In genomic region chr2:92055101-92055813, GRCm38 (mm10) we compare ENCODE assay signal across 8 mouse cellular contexts. TPM values are rescaled to one million over a fixed set of nuclear protein-coding genes. Genes with fewer than 3 reads are reported as not detected.
DNase-seq lines count a peak whose midpoint lies in the region; ATAC-seq and TF ChIP-seq lines count a peak whose summit lies in the region.

No protein-coding gene starts in this region.

- H3K27ac ChIP-seq in forebrain, embryonic 11.5 days (ENCODE audit: low read depth, low read length): no peak overlapping the region; the same call in 1 of the 2 replicates
- H3K27ac ChIP-seq in heart, embryonic 16.5 days (ENCODE audit: low read length): peak overlapping the region; percentile 72
- no peak overlapping the region for H3K27ac ChIP-seq in liver, embryonic 14.5 days
- peak overlapping the region; percentile 95 for H3K27ac ChIP-seq in stomach, embryonic 16.5 days (ENCODE audit: low read length)

- H3K4me1 ChIP-seq in forebrain, embryonic 11.5 days (replicated peaks; ENCODE audit: control insufficient read depth, insufficient read depth, low read length): peaks cover 2% of the 10 kb centered on the region
- peaks cover 7% of the 10 kb centered on the region for H3K4me1 ChIP-seq in heart, embryonic 16.5 days (ENCODE audit: control insufficient read depth, insufficient read depth, low read length)
- peaks cover 4 to 13% of the 10 kb centered on the region in 2 experiments for H3K4me1 ChIP-seq in liver, embryonic 14.5 days (replicated peaks; ENCODE audit: control insufficient read depth in 2 of 2, insufficient read depth in 2 of 2, low read length in 1 of 2)
- peaks cover 18% of the 10 kb centered on the region for H3K4me1 ChIP-seq in stomach, embryonic 16.5 days (ENCODE audit: control insufficient read depth, insufficient read depth, low read length)

- TF ChIP-seq EP300 in liver, embryonic 14.5 days (IDR thresholded peaks at IDR 0.05; ENCODE audit: low read depth): peak; percentile 61

- TF ChIP-seq CTCF in brain, embryonic 14.5 days (IDR thresholded peaks at IDR 0.05; ENCODE audit: borderline replicate concordance, extremely low read depth, insufficient read depth, insufficient read length): no peak
- TF ChIP-seq CTCF in liver, embryonic 14.5 days (IDR thresholded peaks at IDR 0.05; ENCODE audit: low read depth): no peak

- peaks cover 27% of the 10 kb centered on the region for H3K27me3 ChIP-seq in forebrain, embryonic 11.5 days (ENCODE audit: control insufficient read depth, insufficient read depth, low read length)
- H3K27me3 ChIP-seq in heart, embryonic 16.5 days (ENCODE audit: control insufficient read depth, insufficient read depth, low read length): peaks cover 15% of the 10 kb centered on the region; the same call in 1 of the 2 replicates
- H3K27me3 ChIP-seq in liver, embryonic 14.5 days (ENCODE audit: control insufficient read depth, insufficient read depth, low read length): peaks cover 31% of the 10 kb centered on the region
- H3K27me3 ChIP-seq in stomach, embryonic 16.5 days (ENCODE audit: control insufficient read depth, insufficient read depth, low read length): peaks cover 11% of the 10 kb centered on the region

- peak; percentile 92 for DNase-seq in CD4-positive, CD25-positive, alpha-beta regulatory T cell, adult 2 months (ENCODE audit: low read depth, low spot score)
- peak; percentile 94 for DNase-seq in brain, embryonic 14.5 days (ENCODE audit: low read depth)
- DNase-seq in forebrain, embryonic 11.5 days (ENCODE audit: low spot score): peak; percentile 95
- DNase-seq in kidney, postnatal 25 days: peak; percentile 91 to 94
- peak; percentile 59 to 71 (median 59) for DNase-seq in liver, embryonic 14.5 days (ENCODE audit: low read depth in 3 of 3, low spot score in 3 of 3)
- DNase-seq in neural tube, embryonic 10.5 days (ENCODE audit: extremely low spot score, low spot score): peak; percentile 91

- H3K4me3 ChIP-seq in forebrain, embryonic 11.5 days (ENCODE audit: low read depth, low read length): peak overlapping the region; percentile 18; the same call in 1 of the 2 replicates
- H3K4me3 ChIP-seq in heart, embryonic 16.5 days (ENCODE audit: low read length): peak overlapping the region; percentile 52
- H3K4me3 ChIP-seq in liver, embryonic 14.5 days (ENCODE audit: insufficient read depth in 1 of 2, low read depth in 2 of 2, low read length in 2 of 2): peak overlapping the region; percentile 29 to 51
- H3K4me3 ChIP-seq in stomach, embryonic 16.5 days (replicated peaks; ENCODE audit: low read length): peak overlapping the region; percentile 41

- H3K4me2 ChIP-seq in forebrain, embryonic 11.5 days (ENCODE audit: low read depth, low read length, severe bottlenecking): peak overlapping the region; percentile 53
- H3K4me2 ChIP-seq in heart, embryonic 16.5 days (ENCODE audit: low read depth, low read length): peak overlapping the region; percentile 85
- peak overlapping the region; percentile 64 for H3K4me2 ChIP-seq in liver, embryonic 14.5 days (ENCODE audit: low read depth)
- peak overlapping the region; percentile 83 for H3K4me2 ChIP-seq in stomach, embryonic 16.5 days (ENCODE audit: low read depth, low read length)

- H3K9me3 ChIP-seq in forebrain, embryonic 11.5 days (ENCODE audit: control insufficient read depth, low read length): no peaks in the 10 kb centered on the region
- H3K9me3 ChIP-seq in heart, embryonic 16.5 days (replicated peaks; ENCODE audit: control insufficient read depth, low read length): no peaks in the 10 kb centered on the region
- H3K9me3 ChIP-seq in liver, embryonic 14.5 days (ENCODE audit: control insufficient read depth, low read length): no peaks in the 10 kb centered on the region
- no peaks in the 10 kb centered on the region for H3K9me3 ChIP-seq in stomach, embryonic 16.5 days (replicated peaks; ENCODE audit: control insufficient read depth, low read length)

- H3K36me3 ChIP-seq in forebrain, embryonic 11.5 days (ENCODE audit: control insufficient read depth, insufficient read depth, low read length): no peaks in the 10 kb centered on the region
- H3K36me3 ChIP-seq in heart, embryonic 16.5 days (ENCODE audit: control insufficient read depth, insufficient read depth): no peaks in the 10 kb centered on the region
- no peaks in the 10 kb centered on the region for H3K36me3 ChIP-seq in liver, embryonic 14.5 days (replicated peaks; ENCODE audit: control insufficient read depth, insufficient read depth, low read depth)
- H3K36me3 ChIP-seq in stomach, embryonic 16.5 days (ENCODE audit: control insufficient read depth, insufficient read depth, low read length): no peaks in the 10 kb centered on the region

- ATAC-seq in forebrain, embryonic 11.5 days (replicated peaks; ENCODE audit: low FRiP score): peak; percentile 67
- ATAC-seq in heart, embryonic 16.5 days (replicated peaks; ENCODE audit: extremely low read depth, insufficient read depth, low FRiP score): peak; percentile 68
- peak; percentile 75 for ATAC-seq in liver, embryonic 14.5 days (ENCODE audit: insufficient read depth)
- ATAC-seq in stomach, embryonic 16.5 days (ENCODE audit: insufficient read depth, low FRiP score): peak; percentile 83

- peak; percentile 22; the same call in 1 of the 2 replicates for TF ChIP-seq POLR2A in brain, embryonic 14.5 days (IDR thresholded peaks at IDR 0.05; ENCODE audit: borderline replicate concordance, extremely low read depth, insufficient read depth, insufficient read length, poor library complexity, severe bottlenecking)

- 4% methylated on average over 38 of the region's 38 CpGs for WGBS in forebrain, embryonic 11.5 days
- 4% methylated on average over 38 of the region's 38 CpGs for WGBS in heart, embryonic 16.5 days
- 4% methylated on average over 38 of the region's 38 CpGs for WGBS in liver, embryonic 14.5 days (ENCODE audit: insufficient replicate concordance)
- 3% methylated on average over 38 of the region's 38 CpGs for WGBS in stomach, embryonic 16.5 days

- H3K9ac ChIP-seq in forebrain, embryonic 11.5 days (ENCODE audit: low read length): peak overlapping the region; percentile 58
- peak overlapping the region; percentile 72 for H3K9ac ChIP-seq in heart, embryonic 16.5 days (ENCODE audit: low read length)
- H3K9ac ChIP-seq in liver, embryonic 14.5 days (replicated peaks): peak overlapping the region; percentile 15; the same call in 1 of the 2 replicates
- peak overlapping the region; percentile 76 for H3K9ac ChIP-seq in stomach, embryonic 16.5 days (ENCODE audit: low read length)

RNA-seq across cellular contexts. Expression of gene Creb3l1, which starts 31.0 kb away (rescaled TPM):
- 1.4 and 4.7 TPM in 2 replicates for polyA plus RNA-seq in brain, embryonic 14.5 days (2012; rRNA removed)
- polyA plus RNA-seq in forebrain, embryonic 11.5 days (2014; fragmentation: Nextera tagmentation; extraction: Ambion mirVana): 1.7 and 2.3 TPM in 2 replicates
- polyA plus RNA-seq in heart, embryonic 16.5 days (2015; fragmentation: Nextera tagmentation; extraction: Ambion mirVana): 7.2 and 8.4 TPM in 2 replicates
- polyA plus RNA-seq in liver, embryonic 14.5 days (2012; rRNA removed): 0.61 and 0.66 TPM in 2 replicates
- polyA plus RNA-seq in liver, embryonic 14.5 days (2014; fragmentation: Nextera tagmentation; extraction: Ambion mirVana): 0.84 and 1.3 TPM in 2 replicates
- 21.7 and 24.5 TPM in 2 replicates for polyA plus RNA-seq in stomach, embryonic 16.5 days (2015; fragmentation: Nextera tagmentation; extraction: Ambion mirVana)

RNA-seq across cellular contexts. Expression of gene Phf21a, which starts 37.7 kb away (rescaled TPM):
- 77.6 and 104 TPM in 2 replicates for polyA plus RNA-seq in brain, embryonic 14.5 days (2012; rRNA removed)
- 37.6 and 40.2 TPM in 2 replicates for polyA plus RNA-seq in forebrain, embryonic 11.5 days (2014; fragmentation: Nextera tagmentation; extraction: Ambion mirVana)
- 17.1 TPM in 2 replicates for polyA plus RNA-seq in heart, embryonic 16.5 days (2015; fragmentation: Nextera tagmentation; extraction: Ambion mirVana)
- polyA plus RNA-seq in liver, embryonic 14.5 days (2012; rRNA removed): 3.0 and 4.7 TPM in 2 replicates
- 1.6 and 1.8 TPM in 2 replicates for polyA plus RNA-seq in liver, embryonic 14.5 days (2014; fragmentation: Nextera tagmentation; extraction: Ambion mirVana)
- 21.2 and 23.8 TPM in 2 replicates for polyA plus RNA-seq in stomach, embryonic 16.5 days (2015; fragmentation: Nextera tagmentation; extraction: Ambion mirVana)

Comparison
In these comparisons a context has a peak if more than half of its experiments do, and no peak if none do; other contexts are left out.
1. H3K27ac ChIP-seq: peak in heart, embryonic 16.5 days (single experiment) and stomach, embryonic 16.5 days (single experiment); none in forebrain, embryonic 11.5 days (single experiment) and liver, embryonic 14.5 days (single experiment).
2. H3K9ac ChIP-seq: peak in every context shown above with its lines; median percentile 76 in stomach, embryonic 16.5 days; 72 in heart, embryonic 16.5 days; 58 in forebrain, embryonic 11.5 days; 15 in liver, embryonic 14.5 days.
3. Peak in every context shown above with its lines, with median percentiles within 50 percentile points of each other: DNase-seq, ATAC-seq, H3K4me2 ChIP-seq and H3K4me3 ChIP-seq.